Mouse (Mus musculus) lung, adult 2 months (tissue): ENCODE measurements around the gene Wdr62. TPM values are rescaled to one million over a fixed set of nuclear protein-coding genes. Genes with fewer than 3 reads are reported as not detected.

Experiments
- DNase-seq: peaks from one replicate; pipeline ENCODE4 v3.0.0; 2022
- H3K4me1 ChIP-seq: fragments of 200-500 bp; 2 replicates; pipeline ENCODE4 v1.6.1; 2011; ENCODE audit warnings: low read length; ENCODE audit not compliant: control insufficient read depth, insufficient read depth
- H3K4me3 ChIP-seq: fragments of 200-500 bp; replicated peaks from 2 replicates; pipeline ENCODE3; 2011; ENCODE audit warnings: low read depth, mild to moderate bottlenecking, control low read depth, low read length; ENCODE audit errors: extremely low read depth
- CTCF ChIP-seq: fragments of 200-500 bp; IDR thresholded peaks from 2 replicates; pipeline ENCODE4 v1.5.1; 2011; ENCODE audit warnings: mild to moderate bottlenecking, low read length, control low read depth; ENCODE audit not compliant: insufficient read depth
- POLR2A ChIP-seq: fragments of 200-500 bp; IDR thresholded peaks from 2 replicates; pipeline ENCODE4 v1.6.1; 2011; ENCODE audit warnings: low read depth, mild to moderate bottlenecking, control low read depth, low read length, borderline replicate concordance; ENCODE audit errors: extremely low read depth
- WGBS: fragments of 180-500 bp; shearing (Covaris S2); methylation state at CpG from one replicate; pipeline ENCODE4 v1.1.7; 2018; 5-methylcytosine and 5-hydroxymethylcytosine counted together
- polyA plus RNA-seq: library from polyadenylated mRNA; depleted of rRNA; stranded (reverse); fragments of >200 nt; gene quantifications from 2 replicates; pipeline ENCODE4 v1.2.3, GENCODE M21; 2012; rRNA removed

Wdr62 gene
- polyA plus RNA-seq, result 15.9 and 24.9 TPM in 2 replicates

- peak within 1 kb of the TSS; percentile 81 for H3K4me3 ChIP-seq
- TF ChIP-seq CTCF, result no peak
- 0 out of 2 replicates have a peak, but pooled peaks have one; percentile 1 for TF ChIP-seq POLR2A
- DNase-seq, result peak; percentile 89
- no peaks in the 10 kb centered on the region for H3K4me1 ChIP-seq
- under 1% methylated on average over 49 of the region's 49 CpGs for WGBS
Measured at GRCm38 (mm10) chr7:30279951-30280669, at the start of gene Wdr62, which contains the start of gene Thap8. TSS of gene Wdr62 (minus strand) at chr7:30280419. TSS of gene Thap8 (plus strand) at chr7:30280094.

DNA sequence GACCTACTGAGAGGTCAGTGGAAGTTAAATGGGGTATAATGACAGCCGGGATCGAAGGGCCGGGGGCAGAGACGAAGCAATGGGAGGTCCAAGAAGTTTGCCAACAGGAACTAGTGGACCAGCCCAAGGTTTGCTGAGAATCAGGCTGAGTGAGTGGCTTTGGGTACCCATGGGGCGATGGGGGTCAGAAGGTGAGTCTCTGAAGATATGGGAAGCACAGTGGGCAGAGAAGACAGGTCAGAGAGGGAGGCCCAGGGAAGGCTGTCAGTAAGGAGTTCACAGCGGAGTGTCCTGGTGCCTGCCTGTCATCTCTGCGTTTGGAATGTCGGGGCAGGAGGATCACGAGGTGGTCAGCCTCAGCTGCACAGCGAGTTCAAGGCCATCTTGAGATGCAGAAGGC, 48.2 kb upstream of the Wdr62 start:
- Histone ChIP-seq H3K4me1 (no peaks in the 10 kb centered on the region; the same call in none of the 2 replicates), H3K4me3 (no peak overlapping the region)
- DNase-seq, result no peak
- WGBS, result 60% methylated on average over 10 of the region's 10 CpGs
- no peak for TF ChIP-seq POLR2A
- no peak for TF ChIP-seq CTCF

- DNase-seq, result no peak
- WGBS, result 45% methylated on average over 15 of the region's 15 CpGs
Measured at GRCm38 (mm10) chr7:30327140-30327539, 46.9 kb upstream of the Wdr62 start.

GRCm38 (mm10) chr7:30326427-30326826, 46.2 kb upstream of the Wdr62 start:
- no peak for TF ChIP-seq CTCF
- TF ChIP-seq POLR2A, result no peak
- H3K4me1 ChIP-seq, result peaks cover 5% of the 10 kb centered on the region
- DNase-seq, result no peak
- H3K4me3 ChIP-seq, result no peak overlapping the region

More at GRCm38 (mm10) chr7:30327140-30327539, 46.9 kb upstream of the Wdr62 start:
- Histone ChIP-seq H3K4me1 (peaks cover 5% of the 10 kb centered on the region), H3K4me3 (no peak overlapping the region)
- no peak for TF ChIP-seq CTCF
- no peak for TF ChIP-seq POLR2A

GRCm38 (mm10) chr7:30325364-30325763, 45.1 kb upstream of the Wdr62 start:
- 46% methylated on average over 2 of the region's 2 CpGs for WGBS
- TF ChIP-seq POLR2A (no peak), CTCF (peak; percentile 17; the same call in 1 of the 2 replicates)
- Histone ChIP-seq H3K4me1 (peaks cover 9% of the 10 kb centered on the region), H3K4me3 (no peak overlapping the region)
- peak; percentile 26 for DNase-seq

GRCm38 (mm10) chr7:30324300-30324944, 44.2 kb upstream of the Wdr62 start:
- TF ChIP-seq CTCF (no peak), POLR2A (no peak)
- no peak for DNase-seq
- peaks cover 9% of the 10 kb centered on the region for H3K4me1 ChIP-seq
- H3K4me3 ChIP-seq, result no peak overlapping the region
- 85% methylated on average over 5 of the region's 5 CpGs for WGBS

DNA sequence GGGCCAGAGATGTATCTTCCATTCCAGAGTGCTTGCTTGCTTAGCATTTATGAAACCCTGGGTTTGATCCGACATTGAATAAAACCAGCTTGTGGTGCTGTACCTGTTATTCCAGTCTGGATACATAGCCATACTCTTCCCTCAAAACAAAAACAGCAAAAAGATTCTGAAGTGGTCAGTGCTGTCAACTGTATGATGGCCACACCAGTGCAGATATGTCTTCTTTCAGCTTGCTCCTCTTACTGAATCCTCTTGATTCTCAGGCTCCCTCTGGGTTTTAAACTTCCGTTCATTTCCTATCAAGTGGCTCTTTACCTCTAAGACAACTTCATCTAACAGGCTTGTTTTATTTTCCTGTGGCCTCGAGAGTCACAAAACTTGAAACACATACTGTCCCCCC, 43.6 kb upstream of the Wdr62 start, which contains the start of gene Sdhaf1:
TSS of gene Sdhaf1 (minus strand) at position 101 of the 400 bp plus-strand sequence.
- no peak for TF ChIP-seq POLR2A
- TF ChIP-seq CTCF, result no peak
- no peak for DNase-seq
- Histone ChIP-seq H3K4me1 (peaks cover 9% of the 10 kb centered on the region), H3K4me3 (no peak within 1 kb of the TSS)
- WGBS, result 71% methylated on average over 3 of the region's 3 CpGs

DNA sequence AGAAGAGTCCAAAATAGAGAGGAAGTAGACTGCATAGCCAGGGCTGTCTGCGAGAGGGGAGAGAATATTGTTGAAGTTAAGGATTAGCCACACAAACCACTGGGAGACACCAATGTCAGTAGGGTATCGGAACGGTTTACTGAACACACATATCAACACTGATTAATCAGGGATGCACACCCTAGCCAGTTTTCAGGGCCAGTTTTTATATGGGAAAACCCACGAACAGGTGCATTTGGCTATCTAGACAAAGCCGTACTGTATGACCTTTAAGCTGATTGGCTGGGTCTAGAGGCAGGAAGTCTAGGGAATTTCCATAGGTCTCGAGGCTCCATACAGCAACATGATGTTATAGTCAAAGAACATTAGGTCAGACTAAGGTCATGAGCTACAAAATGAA, 42.6 kb upstream of the Wdr62 start:
- no peak for TF ChIP-seq POLR2A
- TF ChIP-seq CTCF, result no peak
- peaks cover 9% of the 10 kb centered on the region for H3K4me1 ChIP-seq
- no peak for DNase-seq
- 20% methylated on average over 6 of the region's 6 CpGs for WGBS
- H3K4me3 ChIP-seq, result no peak overlapping the region

GRCm38 (mm10) chr7:30322285-30322667, 42.1 kb upstream of the Wdr62 start:
- H3K4me1 ChIP-seq, result peaks cover 9% of the 10 kb centered on the region
- peak; percentile 97 for DNase-seq
- TF ChIP-seq POLR2A (peak; percentile 74), CTCF (no peak)
- under 1% methylated on average over 20 of the region's 20 CpGs for WGBS
- peak overlapping the region; percentile 66 for H3K4me3 ChIP-seq

DNA sequence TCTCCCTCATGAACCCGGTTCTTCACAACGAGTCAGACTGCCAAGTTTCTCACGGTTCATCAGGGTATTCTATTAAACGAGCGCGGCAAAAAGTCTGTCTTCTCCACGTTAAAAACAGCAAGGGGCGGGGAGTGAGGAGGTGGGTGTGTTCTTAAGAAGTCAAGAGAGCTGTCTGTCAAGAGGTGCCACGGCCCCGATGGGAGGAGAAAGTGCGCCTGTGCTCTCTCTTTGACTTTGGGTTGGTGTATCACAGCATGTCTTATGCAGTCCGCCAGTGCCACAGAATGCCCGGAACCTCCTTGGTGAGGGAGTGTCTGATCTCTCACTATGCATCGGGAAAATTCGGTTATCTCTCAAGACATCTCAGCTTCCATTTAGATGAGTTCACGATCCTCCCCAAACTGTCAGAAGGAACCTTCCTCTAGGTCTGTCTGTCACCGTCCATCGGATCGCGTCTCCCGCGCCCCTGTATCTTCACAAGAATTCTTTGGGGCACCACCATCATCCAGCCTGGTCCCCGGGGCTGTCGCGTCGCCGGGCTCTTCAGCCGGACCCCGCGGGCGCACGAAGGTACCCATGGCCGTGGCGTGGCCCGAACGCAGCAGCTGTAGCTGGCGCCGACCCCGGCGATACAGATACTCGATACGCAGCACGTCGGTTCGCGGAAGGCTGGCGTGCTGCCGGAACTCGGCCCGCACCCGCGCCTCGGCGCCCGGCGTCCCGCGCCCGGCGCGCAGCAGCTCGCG, 41.5 kb upstream of the Wdr62 start, which contains the start of gene E130208F15Rik:
TSS of gene E130208F15Rik (plus strand) at position 202 of the 746 bp plus-strand sequence.
- H3K4me1 ChIP-seq, result peaks cover 9% of the 10 kb centered on the region
- peak; percentile 64 for DNase-seq
- under 1% methylated on average over 63 of the region's 63 CpGs for WGBS
- TF ChIP-seq POLR2A, result peak; percentile 76; the same call in 1 of the 2 replicates
- no peak for TF ChIP-seq CTCF
- peak within 1 kb of the TSS; percentile 66 for H3K4me3 ChIP-seq
